Mouse (Mus musculus): Measurements from ENCODE around the gene Rbm19. TPM values are rescaled to one million over a fixed set of nuclear protein-coding genes. Genes with fewer than 3 reads are reported as not detected.

The Rbm19 gene
- polyA plus RNA-seq, 1 experiment from 2014 or later, result 22.2 TPM

GRCm38 (mm10) chr5:120153140-120153539 is 36.9 kb downstream of the Rbm19 start:
- H3K4me1 ChIP-seq (ENCODE audit: control insufficient read depth, insufficient read depth, low read length), result 0 out of 2 replicates have a peak, but pooled peaks cover 4% of the 10 kb centered on the region
- no peaks in the 10 kb centered on the region for H3K27me3 ChIP-seq (ENCODE audit: control insufficient read depth, insufficient read depth, low read length)
- H3K27ac ChIP-seq (ENCODE audit: low read depth, low read length), result no peak overlapping the region
- no peaks in the 10 kb centered on the region for H3K9me3 ChIP-seq (ENCODE audit: control insufficient read depth, low read length)
- DNase-seq (ENCODE audit: low spot score), result no peak
- H3K4me2 ChIP-seq (ENCODE audit: low read depth), result no peak overlapping the region
- H3K4me3 ChIP-seq (ENCODE audit: low read depth, low read length), result no peak overlapping the region
- no peak overlapping the region for H3K9ac ChIP-seq (ENCODE audit: low read length)
- ATAC-seq (ENCODE audit: insufficient read depth, low FRiP score, low TSS enrichment), result no peak
- no peaks in the 10 kb centered on the region for H3K36me3 ChIP-seq (ENCODE audit: control insufficient read depth, insufficient read depth, low read length)
- 82% methylated on average over 3 of the region's 3 CpGs for WGBS

- H3K4me1 ChIP-seq (ENCODE audit: control insufficient read depth, insufficient read depth, low read length), result 0 out of 2 replicates have a peak, but pooled peaks cover 4% of the 10 kb centered on the region
- H3K27ac ChIP-seq (ENCODE audit: low read depth, low read length), result no peak overlapping the region
- WGBS, result 78% methylated on average over 10 of the region's 10 CpGs
- no peaks in the 10 kb centered on the region for H3K36me3 ChIP-seq (ENCODE audit: control insufficient read depth, insufficient read depth, low read length)
- H3K27me3 ChIP-seq (ENCODE audit: control insufficient read depth, insufficient read depth, low read length), result no peaks in the 10 kb centered on the region
- H3K9ac ChIP-seq (ENCODE audit: low read length), result no peak overlapping the region
- no peak overlapping the region for H3K4me3 ChIP-seq (ENCODE audit: low read depth, low read length)
- no peak overlapping the region for H3K4me2 ChIP-seq (ENCODE audit: low read depth)
- DNase-seq (ENCODE audit: low spot score) (no peak), ATAC-seq (ENCODE audit: insufficient read depth, low FRiP score, low TSS enrichment) (no peak)
- H3K9me3 ChIP-seq (ENCODE audit: control insufficient read depth, low read length), result no peaks in the 10 kb centered on the region
These were observed 39.4 kb downstream of the Rbm19 start for GRCm38 (mm10) chr5:120155672-120156071.

DNA sequence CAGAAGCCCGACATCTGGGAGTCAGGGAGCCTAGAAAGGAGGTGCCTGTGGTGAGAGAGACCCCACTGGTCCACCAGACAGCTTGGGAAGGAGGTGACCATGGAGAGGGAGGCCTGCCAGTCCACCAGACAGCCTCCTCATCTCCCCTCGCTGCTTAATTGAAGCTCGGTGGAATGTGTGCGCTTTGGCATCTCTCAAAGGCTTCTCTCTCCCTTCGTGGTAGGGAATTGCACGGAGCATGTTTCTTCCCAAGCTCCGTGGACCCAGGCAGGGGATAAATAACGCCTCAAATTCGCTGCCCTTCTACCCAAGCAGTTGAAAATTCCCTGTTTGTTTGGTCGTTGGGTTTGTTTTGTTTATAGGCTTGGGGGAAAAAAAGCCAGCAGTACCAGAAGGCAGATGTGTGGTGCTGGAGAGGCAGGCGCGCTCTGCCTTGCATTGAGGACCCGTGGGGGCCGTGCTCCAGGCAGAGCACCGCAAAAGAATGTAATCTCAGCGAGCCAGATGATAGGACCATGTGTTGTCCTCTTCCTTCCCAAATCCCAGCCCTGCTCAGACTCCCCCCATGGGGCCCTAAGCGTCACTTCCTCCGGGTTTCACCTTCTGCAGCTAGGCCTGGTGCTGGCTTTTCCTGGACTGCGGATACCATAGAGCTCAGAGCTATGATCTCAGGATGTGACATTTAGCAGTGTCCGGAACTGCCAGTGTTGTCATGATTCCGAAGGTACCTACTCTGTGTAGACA is 40.1 kb downstream of the Rbm19 start:
- Histone ChIP-seq H3K4me3 (ENCODE audit: low read depth, low read length) (no peak overlapping the region), H3K27ac (ENCODE audit: low read depth, low read length) (no peak overlapping the region), H3K36me3 (ENCODE audit: control insufficient read depth, insufficient read depth, low read length) (no peaks in the 10 kb centered on the region), H3K4me1 (ENCODE audit: control insufficient read depth, insufficient read depth, low read length) (0 out of 2 replicates have a peak, but pooled peaks cover 4% of the 10 kb centered on the region), H3K9me3 (ENCODE audit: control insufficient read depth, low read length) (no peaks in the 10 kb centered on the region), H3K9ac (ENCODE audit: low read length) (0 out of 2 replicates have a peak overlapping the region, but pooled peaks have one; percentile 7), H3K4me2 (ENCODE audit: low read depth) (no peak overlapping the region), H3K27me3 (ENCODE audit: control insufficient read depth, insufficient read depth, low read length) (no peaks in the 10 kb centered on the region)
- WGBS, result 74% methylated on average over 21 of the region's 21 CpGs
- ATAC-seq (ENCODE audit: insufficient read depth, low FRiP score, low TSS enrichment), result no peak
- DNase-seq (ENCODE audit: low spot score), result no peak

DNA sequence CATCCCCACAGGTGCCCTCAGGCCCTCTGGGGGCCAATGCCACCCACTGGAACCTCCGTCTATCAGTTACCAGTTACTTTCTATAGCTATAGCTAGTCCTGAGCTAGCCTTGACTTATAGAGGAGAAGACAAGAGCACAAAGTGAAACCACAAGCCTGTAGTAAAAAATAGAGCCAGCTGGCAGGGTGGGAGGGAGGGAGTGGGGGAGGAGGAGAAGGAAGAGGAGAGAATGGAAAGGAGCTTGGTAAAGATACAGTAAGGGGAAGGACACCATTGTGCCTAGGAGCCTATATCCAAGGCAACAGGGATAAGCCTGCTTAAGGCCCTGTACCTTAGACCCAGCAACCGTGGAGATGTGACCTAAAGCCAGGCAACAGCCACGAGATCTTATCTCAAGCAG is 40.9 kb downstream of the Rbm19 start:
- ATAC-seq (ENCODE audit: insufficient read depth, low FRiP score, low TSS enrichment) (no peak), DNase-seq (ENCODE audit: low spot score) (no peak)
- Histone ChIP-seq H3K27me3 (ENCODE audit: control insufficient read depth, insufficient read depth, low read length) (no peaks in the 10 kb centered on the region), H3K27ac (ENCODE audit: low read depth, low read length) (no peak overlapping the region), H3K36me3 (ENCODE audit: control insufficient read depth, insufficient read depth, low read length) (no peaks in the 10 kb centered on the region), H3K4me3 (ENCODE audit: low read depth, low read length) (no peak overlapping the region), H3K4me2 (ENCODE audit: low read depth) (no peak overlapping the region), H3K4me1 (ENCODE audit: control insufficient read depth, insufficient read depth, low read length) (0 out of 2 replicates have a peak, but pooled peaks cover 4% of the 10 kb centered on the region), H3K9ac (ENCODE audit: low read length) (no peak overlapping the region), H3K9me3 (ENCODE audit: control insufficient read depth, low read length) (no peaks in the 10 kb centered on the region)
- 90% methylated on average over 3 of the region's 3 CpGs for WGBS

GRCm38 (mm10) chr5:120158476-120158875 is 42.2 kb downstream of the Rbm19 start:
- no peak for ATAC-seq (ENCODE audit: insufficient read depth, low FRiP score, low TSS enrichment)
- no peak for DNase-seq (ENCODE audit: low spot score)
- 0 out of 2 replicates have a peak, but pooled peaks cover 4% of the 10 kb centered on the region for H3K4me1 ChIP-seq (ENCODE audit: control insufficient read depth, insufficient read depth, low read length)
- no peaks in the 10 kb centered on the region for H3K36me3 ChIP-seq (ENCODE audit: control insufficient read depth, insufficient read depth, low read length)
- 74% methylated on average over 2 of the region's 2 CpGs for WGBS
- no peak overlapping the region for H3K9ac ChIP-seq (ENCODE audit: low read length)
- no peak overlapping the region for H3K27ac ChIP-seq (ENCODE audit: low read depth, low read length)
- no peak overlapping the region for H3K4me2 ChIP-seq (ENCODE audit: low read depth)
- no peaks in the 10 kb centered on the region for H3K9me3 ChIP-seq (ENCODE audit: control insufficient read depth, low read length)
- H3K27me3 ChIP-seq (ENCODE audit: control insufficient read depth, insufficient read depth, low read length), result no peaks in the 10 kb centered on the region
- H3K4me3 ChIP-seq (ENCODE audit: low read depth, low read length), result no peak overlapping the region

GRCm38 (mm10) chr5:120160923-120161658 is 44.8 kb downstream of the Rbm19 start:
- Histone ChIP-seq H3K4me2 (ENCODE audit: low read depth) (no peak overlapping the region), H3K36me3 (ENCODE audit: control insufficient read depth, insufficient read depth, low read length) (no peaks in the 10 kb centered on the region), H3K9me3 (ENCODE audit: control insufficient read depth, low read length) (no peaks in the 10 kb centered on the region), H3K4me1 (ENCODE audit: control insufficient read depth, insufficient read depth, low read length) (0 out of 2 replicates have a peak, but pooled peaks cover 2% of the 10 kb centered on the region), H3K4me3 (ENCODE audit: low read depth, low read length) (no peak overlapping the region), H3K9ac (ENCODE audit: low read length) (no peak overlapping the region), H3K27me3 (ENCODE audit: control insufficient read depth, insufficient read depth, low read length) (no peaks in the 10 kb centered on the region), H3K27ac (ENCODE audit: low read depth, low read length) (no peak overlapping the region)
- WGBS, result 92% methylated on average over 8 of the region's 8 CpGs
- DNase-seq (ENCODE audit: low spot score) (no peak), ATAC-seq (ENCODE audit: insufficient read depth, low FRiP score, low TSS enrichment) (no peak)

DNA sequence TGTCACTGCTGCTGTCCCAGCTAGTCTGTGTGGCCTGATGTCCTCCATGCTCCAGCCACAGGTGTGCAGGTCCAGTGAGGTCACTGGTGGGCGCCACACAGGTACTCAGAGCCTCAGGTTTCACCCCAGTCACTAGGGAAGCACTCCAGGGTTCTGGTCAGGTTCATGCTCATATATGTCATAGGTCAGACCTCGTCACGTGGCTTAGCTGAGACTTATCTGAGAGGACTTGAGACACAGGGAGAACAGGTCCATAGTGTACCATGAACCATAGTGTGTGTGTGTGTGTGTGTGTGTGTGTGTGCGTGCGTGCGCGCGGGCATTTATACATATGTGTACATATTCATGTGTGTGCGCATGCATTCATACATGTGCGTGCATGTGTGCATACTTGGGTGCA is 46.4 kb downstream of the Rbm19 start:
- WGBS, result 94% methylated on average over 10 of the region's 10 CpGs
- Histone ChIP-seq H3K9me3 (ENCODE audit: control insufficient read depth, low read length) (no peaks in the 10 kb centered on the region), H3K4me3 (ENCODE audit: low read depth, low read length) (no peak overlapping the region), H3K36me3 (ENCODE audit: control insufficient read depth, insufficient read depth, low read length) (no peaks in the 10 kb centered on the region; the same call in 1 of the 2 replicates), H3K4me2 (ENCODE audit: low read depth) (no peak overlapping the region), H3K9ac (ENCODE audit: low read length) (no peak overlapping the region), H3K27ac (ENCODE audit: low read depth, low read length) (no peak overlapping the region), H3K27me3 (ENCODE audit: control insufficient read depth, insufficient read depth, low read length) (no peaks in the 10 kb centered on the region), H3K4me1 (ENCODE audit: control insufficient read depth, insufficient read depth, low read length) (no peaks in the 10 kb centered on the region)
- ATAC-seq (ENCODE audit: insufficient read depth, low FRiP score, low TSS enrichment) (no peak), DNase-seq (ENCODE audit: low spot score) (no peak)

- 71% methylated on average over 6 of the region's 6 CpGs for WGBS
These were observed 47.2 kb downstream of the Rbm19 start for GRCm38 (mm10) chr5:120163428-120163827.

More at GRCm38 (mm10) chr5:120163428-120163827, 47.2 kb downstream of the Rbm19 start:
- H3K9ac ChIP-seq (ENCODE audit: low read length), result no peak overlapping the region
- ATAC-seq (ENCODE audit: insufficient read depth, low FRiP score, low TSS enrichment) (no peak), DNase-seq (ENCODE audit: low spot score) (no peak)
- H3K36me3 ChIP-seq (ENCODE audit: control insufficient read depth, insufficient read depth, low read length), result no peaks in the 10 kb centered on the region; the same call in 1 of the 2 replicates
- no peaks in the 10 kb centered on the region for H3K4me1 ChIP-seq (ENCODE audit: control insufficient read depth, insufficient read depth, low read length)
- no peak overlapping the region for H3K27ac ChIP-seq (ENCODE audit: low read depth, low read length)
- H3K27me3 ChIP-seq (ENCODE audit: control insufficient read depth, insufficient read depth, low read length), result no peaks in the 10 kb centered on the region
- H3K4me2 ChIP-seq (ENCODE audit: low read depth), result no peak overlapping the region
- H3K9me3 ChIP-seq (ENCODE audit: control insufficient read depth, low read length), result no peaks in the 10 kb centered on the region
- H3K4me3 ChIP-seq (ENCODE audit: low read depth, low read length), result no peak overlapping the region

Data from neural tube, embryonic 11.5 days (tissue).